ENCODE assay signal across 8 mouse cellular contexts in genomic region chr13:51920511-51921351, GRCm38 (mm10).
DNase-seq lines count a peak whose midpoint lies in the region; ATAC-seq lines count a peak whose summit lies in the region.

No protein-coding gene starts in this region.

- peaks cover 55% of the 10 kb centered on the region for H3K4me1 ChIP-seq in kidney, embryonic 15.5 days
- H3K4me1 ChIP-seq in hindbrain, embryonic 13.5 days (replicated peaks): peaks cover 58% of the 10 kb centered on the region
- H3K4me1 ChIP-seq in neural tube, embryonic 11.5 days (ENCODE audit: control insufficient read depth, insufficient read depth, low read length): peaks cover 48% of the 10 kb centered on the region

- no peaks in the 10 kb centered on the region for H3K36me3 ChIP-seq in kidney, embryonic 15.5 days
- H3K36me3 ChIP-seq in hindbrain, embryonic 13.5 days: no peaks in the 10 kb centered on the region
- H3K36me3 ChIP-seq in neural tube, embryonic 11.5 days (ENCODE audit: control insufficient read depth, insufficient read depth, low read length): no peaks in the 10 kb centered on the region

- no peak overlapping the region for H3K9ac ChIP-seq in kidney, embryonic 15.5 days
- H3K9ac ChIP-seq in hindbrain, embryonic 13.5 days: no peak overlapping the region; the same call in 1 of the 2 replicates
- peak overlapping the region; percentile 33; the same call in 1 of the 2 replicates for H3K9ac ChIP-seq in neural tube, embryonic 11.5 days (ENCODE audit: low read length)

- peaks cover 9% of the 10 kb centered on the region for H3K27me3 ChIP-seq in kidney, embryonic 15.5 days
- peaks cover 59% of the 10 kb centered on the region for H3K27me3 ChIP-seq in hindbrain, embryonic 13.5 days
- peaks cover 17% of the 10 kb centered on the region for H3K27me3 ChIP-seq in neural tube, embryonic 11.5 days (ENCODE audit: control insufficient read depth, insufficient read depth, low read length)

- ATAC-seq in kidney, embryonic 15.5 days (replicated peaks; ENCODE audit: low FRiP score): peak; percentile 61
- ATAC-seq in hindbrain, embryonic 13.5 days (ENCODE audit: low FRiP score): peak; percentile 62
- ATAC-seq in neural tube, embryonic 11.5 days (ENCODE audit: insufficient read depth, low FRiP score, low TSS enrichment): peak; percentile 79

- intact Hi-C loops in heart, postnatal 36 days (cut with DNase I): no loop called here

- WGBS in kidney, embryonic 15.5 days: 15% methylated on average over 15 of the region's 15 CpGs
- 4% methylated on average over 15 of the region's 15 CpGs for WGBS in hindbrain, embryonic 13.5 days
- WGBS in neural tube, embryonic 11.5 days: 1% methylated on average over 15 of the region's 15 CpGs

- H3K4me2 ChIP-seq in kidney, embryonic 15.5 days: peak overlapping the region; percentile 13; the same call in 1 of the 2 replicates
- 0 out of 2 replicates have a peak overlapping the region, but pooled peaks have one; percentile 1 for H3K4me2 ChIP-seq in hindbrain, embryonic 13.5 days
- peak overlapping the region; percentile 28 for H3K4me2 ChIP-seq in neural tube, embryonic 11.5 days (ENCODE audit: low read depth)

- H3K27ac ChIP-seq in kidney, embryonic 15.5 days: peak overlapping the region; percentile 75
- H3K27ac ChIP-seq in hindbrain, embryonic 13.5 days: peak overlapping the region; percentile 83
- H3K27ac ChIP-seq in neural tube, embryonic 11.5 days (ENCODE audit: low read depth, low read length): peak overlapping the region; percentile 77

- H3K4me3 ChIP-seq in kidney, embryonic 15.5 days (replicated peaks): no peak overlapping the region
- H3K4me3 ChIP-seq in hindbrain, embryonic 13.5 days: no peak overlapping the region
- no peak overlapping the region for H3K4me3 ChIP-seq in neural tube, embryonic 11.5 days (ENCODE audit: low read depth, low read length)

- H3K9me3 ChIP-seq in kidney, embryonic 15.5 days (replicated peaks): no peaks in the 10 kb centered on the region
- H3K9me3 ChIP-seq in hindbrain, embryonic 13.5 days: no peaks in the 10 kb centered on the region
- no peaks in the 10 kb centered on the region for H3K9me3 ChIP-seq in neural tube, embryonic 11.5 days (ENCODE audit: control insufficient read depth, low read length)

- DNase-seq in kidney, adult 18-20 months: no peak
- DNase-seq in embryo, embryonic 10 days (ENCODE audit: low spot score): peak; percentile 79
- peak; percentile 87 for DNase-seq in neural tube, embryonic 11.5 days (ENCODE audit: low spot score)
- DNase-seq in adrenal gland, postnatal 36 days: no peak
- DNase-seq in heart, postnatal 36 days: no peak
- no peak for DNase-seq in testis, postnatal 10 days (ENCODE audit: low spot score)

Comparison
In these comparisons a context has a peak if more than half of its experiments do, and no peak if none do; other contexts are left out.
1. DNase-seq: peak in embryo, embryonic 10 days (single experiment) and neural tube, embryonic 11.5 days (single experiment); none in kidney, adult 18-20 months (single experiment), adrenal gland, postnatal 36 days (0 of 2), heart, postnatal 36 days (0 of 2) and testis, postnatal 10 days (single experiment).
2. Peak in every context shown above with its lines, with median percentiles within 50 percentile points of each other: ATAC-seq, H3K27ac ChIP-seq and H3K4me2 ChIP-seq.